Mouse (Mus musculus) stomach, embryonic 15.5 days (tissue): ENCODE data around the gene Krtap4-16. TPM values are rescaled to one million over a fixed set of nuclear protein-coding genes. Genes with fewer than 3 reads are reported as not detected.
"Not testable (repeated sequence)": the region's sequence is repeated elsewhere in the genome, so short reads cannot be mapped to it uniquely, and the experiment has no call there.

Source experiments
- ATAC-seq: fragments of 200-750 bp; cut with Nextera tagmentation; 2 replicates; pipeline ENCODE4 v1.8.0; 2017; ENCODE audit warnings: low read depth, moderate number of reproducible peaks, moderate TSS enrichment; ENCODE audit not compliant: insufficient read depth, low FRiP score
- H3K27ac ChIP-seq: fragments of 300-500 bp; sonication (generic); 2 replicates; pipeline ENCODE4 v1.5.1; 2015; ENCODE audit warnings: mild to moderate bottlenecking, inconsistent platforms
- H3K27me3 ChIP-seq: fragments of 300-500 bp; sonication (generic); replicated peaks from 2 replicates; pipeline ENCODE4 v1.6.1; 2015; ENCODE audit warnings: inconsistent platforms
- H3K36me3 ChIP-seq: fragments of 300-500 bp; sonication (generic); 2 replicates; pipeline ENCODE4 v1.6.1; 2015; ENCODE audit warnings: inconsistent platforms
- H3K4me1 ChIP-seq: fragments of 300-500 bp; sonication (generic); 2 replicates; pipeline ENCODE4 v1.6.1; 2015; ENCODE audit warnings: inconsistent platforms
- H3K4me2 ChIP-seq: fragments of 300-500 bp; sonication (generic); 2 replicates; pipeline ENCODE4 v1.6.1; 2015; ENCODE audit warnings: mild to moderate bottlenecking, inconsistent platforms
- H3K4me3 ChIP-seq: fragments of 300-500 bp; sonication (generic); replicated peaks from 2 replicates; pipeline ENCODE4 v1.5.1; 2015; ENCODE audit warnings: inconsistent platforms
- H3K9ac ChIP-seq: fragments of 300-500 bp; sonication (generic); 2 replicates; pipeline ENCODE4 v1.6.1; 2015; ENCODE audit warnings: inconsistent platforms
- H3K9me3 ChIP-seq: fragments of 300-500 bp; sonication (generic); 2 replicates; pipeline ENCODE4 v1.6.1; 2016; ENCODE audit warnings: inconsistent platforms
- WGBS: fragments of 180-500 bp; shearing (Covaris S2); methylation state at CpG from one replicate; pipeline ENCODE4 v1.1.7; 2015; 5-methylcytosine and 5-hydroxymethylcytosine counted together
- polyA plus RNA-seq: library from polyadenylated mRNA; unstranded; fragments of >200 nt; fragmentation: Nextera tagmentation; extraction: Ambion mirVana; gene quantifications from 2 replicates; pipeline ENCODE4 v1.2.1, GENCODE M21; 2015

Gene Krtap4-16
- not detected in 2 replicates for polyA plus RNA-seq

- no peak for ATAC-seq
- no peaks in the 10 kb centered on the region for H3K36me3 ChIP-seq
- no peaks in the 10 kb centered on the region for H3K9me3 ChIP-seq
- no peaks in the 10 kb centered on the region for H3K27me3 ChIP-seq
- H3K4me1 ChIP-seq = no peaks in the 10 kb centered on the region
- no peak within 1 kb of the TSS for H3K4me2 ChIP-seq
- H3K4me3 ChIP-seq = no peak within 1 kb of the TSS
- no peak within 1 kb of the TSS for H3K9ac ChIP-seq
- H3K27ac ChIP-seq = no peak within 1 kb of the TSS
These were observed at the start of gene Krtap4-16 for GRCm38 (mm10) chr11:99851508-99851907. Krtap4-16 (minus strand) TSS chr11:99851608.

GRCm38 (mm10) chr11:99878887-99879286 lies 27.5 kb upstream of the Krtap4-16 start, which contains the start of gene Gm11567:
Gm11567 (plus strand) TSS chr11:99879187.
- not testable (repeated sequence) for H3K27me3 ChIP-seq, H3K9me3 ChIP-seq, H3K4me3 ChIP-seq, H3K36me3 ChIP-seq, H3K9ac ChIP-seq, ATAC-seq, H3K4me1 ChIP-seq, H3K27ac ChIP-seq, H3K4me2 ChIP-seq
- WGBS = 38% methylated on average over 1 of the region's 1 CpGs

- not testable (repeated sequence) for H3K4me1 ChIP-seq, H3K9me3 ChIP-seq, H3K27ac ChIP-seq, H3K4me3 ChIP-seq, H3K9ac ChIP-seq, H3K4me2 ChIP-seq, H3K36me3 ChIP-seq, ATAC-seq, H3K27me3 ChIP-seq
- WGBS = 78% methylated on average over 1 of the region's 1 CpGs
These were observed 21.7 kb upstream of the Krtap4-16 start, which contains the start of gene Krtap9-1 for GRCm38 (mm10) chr11:99873089-99873488. Krtap9-1 (plus strand) TSS chr11:99873389.

- not testable (repeated sequence) for H3K9me3 ChIP-seq, H3K9ac ChIP-seq, H3K36me3 ChIP-seq, H3K4me2 ChIP-seq, H3K4me1 ChIP-seq, ATAC-seq, H3K27ac ChIP-seq, H3K4me3 ChIP-seq, H3K27me3 ChIP-seq
- WGBS = 78% methylated on average over 1 of the region's 1 CpGs
These were observed 12.8 kb upstream of the Krtap4-16 start, which contains the start of gene Gm11559 for GRCm38 (mm10) chr11:99864176-99864575. Gm11559 (plus strand) TSS chr11:99864476.

- H3K36me3 ChIP-seq = no peaks in the 10 kb centered on the region
- 63% methylated on average over 2 of the region's 2 CpGs for WGBS
- H3K9ac ChIP-seq = no peak overlapping the region
- no peak overlapping the region for H3K27ac ChIP-seq
- H3K9me3 ChIP-seq = no peaks in the 10 kb centered on the region
- H3K4me2 ChIP-seq = no peak overlapping the region
- H3K4me3 ChIP-seq = no peak overlapping the region
- H3K27me3 ChIP-seq = no peaks in the 10 kb centered on the region
- H3K4me1 ChIP-seq = no peaks in the 10 kb centered on the region
- no peak for ATAC-seq
These were observed 7.4 kb upstream of the Krtap4-16 start for GRCm38 (mm10) chr11:99858761-99859160.

GRCm38 (mm10) chr11:99857617-99858016 lies 6.2 kb upstream of the Krtap4-16 start, which contains the start of gene Gm11568:
Gm11568 (plus strand) TSS chr11:99857917.
- no peak within 1 kb of the TSS for H3K27ac ChIP-seq
- no peak within 1 kb of the TSS for H3K4me2 ChIP-seq
- H3K9ac ChIP-seq = no peak within 1 kb of the TSS
- H3K36me3 ChIP-seq = no peaks in the 10 kb centered on the region
- no peak for ATAC-seq
- H3K9me3 ChIP-seq = no peaks in the 10 kb centered on the region
- WGBS = 87% methylated on average over 2 of the region's 2 CpGs
- H3K27me3 ChIP-seq = no peaks in the 10 kb centered on the region
- no peaks in the 10 kb centered on the region for H3K4me1 ChIP-seq
- H3K4me3 ChIP-seq = no peak within 1 kb of the TSS

- Histone ChIP-seq H3K9ac (no peak overlapping the region), H3K4me1 (no peaks in the 10 kb centered on the region), H3K36me3 (no peaks in the 10 kb centered on the region), H3K4me2 (no peak overlapping the region), H3K27me3 (no peaks in the 10 kb centered on the region), H3K27ac (no peak overlapping the region), H3K9me3 (no peaks in the 10 kb centered on the region), H3K4me3 (no peak overlapping the region)
- 58% methylated on average over 3 of the region's 3 CpGs for WGBS
- ATAC-seq = no peak
These were observed 2.7 kb upstream of the Krtap4-16 start for GRCm38 (mm10) chr11:99854121-99854520.

- no peaks in the 10 kb centered on the region for H3K9me3 ChIP-seq
These were observed 4.7 kb downstream of the Krtap4-16 start for GRCm38 (mm10) chr11:99846746-99847145.

GRCm38 (mm10) chr11:99842185-99842584 lies 9.2 kb downstream of the Krtap4-16 start:
- H3K4me3 ChIP-seq = no peak overlapping the region
- no peaks in the 10 kb centered on the region for H3K27me3 ChIP-seq
- H3K9me3 ChIP-seq = no peaks in the 10 kb centered on the region
- H3K4me2 ChIP-seq = no peak overlapping the region
- no peaks in the 10 kb centered on the region for H3K4me1 ChIP-seq
- no peak overlapping the region for H3K27ac ChIP-seq
- no peak for ATAC-seq
- no peaks in the 10 kb centered on the region for H3K36me3 ChIP-seq
- WGBS = 79% methylated on average over 1 of the region's 1 CpGs
- H3K9ac ChIP-seq = no peak overlapping the region

More at GRCm38 (mm10) chr11:99846746-99847145, 4.7 kb downstream of the Krtap4-16 start:
- ATAC-seq = no peak
- Histone ChIP-seq H3K27me3 (no peaks in the 10 kb centered on the region), H3K9ac (no peak overlapping the region), H3K27ac (no peak overlapping the region), H3K4me2 (no peak overlapping the region), H3K36me3 (no peaks in the 10 kb centered on the region), H3K4me1 (no peaks in the 10 kb centered on the region), H3K4me3 (no peak overlapping the region)
- WGBS = 83% methylated on average over 2 of the region's 2 CpGs

GRCm38 (mm10) chr11:99837966-99838365 lies 13.4 kb downstream of the Krtap4-16 start, which contains the start of gene 2300003K06Rik:
2300003K06Rik (minus strand) TSS chr11:99838066.
- Histone ChIP-seq H3K27ac (no peak within 1 kb of the TSS), H3K9ac (no peak within 1 kb of the TSS), H3K9me3 (no peaks in the 10 kb centered on the region), H3K27me3 (no peaks in the 10 kb centered on the region), H3K36me3 (no peaks in the 10 kb centered on the region), H3K4me1 (no peaks in the 10 kb centered on the region), H3K4me3 (no peak within 1 kb of the TSS), H3K4me2 (no peak within 1 kb of the TSS)
- WGBS = 71% methylated on average over 1 of the region's 1 CpGs
- no peak for ATAC-seq

- H3K9me3 ChIP-seq, H3K27ac ChIP-seq, H3K27me3 ChIP-seq, H3K36me3 ChIP-seq, H3K4me3 ChIP-seq, H3K9ac ChIP-seq, ATAC-seq, H3K4me1 ChIP-seq, H3K4me2 ChIP-seq: not testable (repeated sequence)
- 71% methylated on average over 2 of the region's 2 CpGs for whole genome bisulfite sequencing
These were observed 35.8 kb downstream of the Krtap4-16 start, which contains the start of gene Gm11564 for GRCm38 (mm10) chr11:99815566-99815965. Gm11564 (minus strand) TSS chr11:99815666.

- H3K36me3 ChIP-seq, H3K4me2 ChIP-seq, H3K9me3 ChIP-seq, H3K9ac ChIP-seq, H3K27ac ChIP-seq, H3K4me1 ChIP-seq, H3K27me3 ChIP-seq, ATAC-seq, H3K4me3 ChIP-seq: not testable (repeated sequence)
These were observed 41.6 kb downstream of the Krtap4-16 start, which contains the start of gene Krtap4-13 for GRCm38 (mm10) chr11:99809792-99810191. Krtap4-13 (minus strand) TSS chr11:99809892.

- not testable (repeated sequence) for ATAC-seq, H3K27me3 ChIP-seq, H3K4me3 ChIP-seq, H3K9ac ChIP-seq, H3K36me3 ChIP-seq, H3K27ac ChIP-seq, H3K4me2 ChIP-seq, H3K4me1 ChIP-seq, H3K9me3 ChIP-seq
- WGBS = no CpG with 5 or more reads among the region's 1 CpGs
These were observed 47.1 kb downstream of the Krtap4-16 start, which contains the start of gene Gm11554 for GRCm38 (mm10) chr11:99804346-99804745. Gm11554 (minus strand) TSS chr11:99804446.
